Mouse (Mus musculus) layer of hippocampus, adult 2 months (tissue): ENCODE results near the gene Ubl5. TPM values are rescaled to one million over a fixed set of nuclear protein-coding genes. Genes with fewer than 3 reads are reported as not detected.
"Not testable (repeated sequence)": the region's sequence is repeated elsewhere in the genome, so short reads cannot be mapped to it uniquely, and the experiment has no call there.

Source experiments
- DNase-seq, 2 experiments: peaks; one replicate each; pipeline ENCODE4 v3.0.0; 2022; ENCODE audit warnings: low spot score in 2 of 2
- H3K27ac ChIP-seq: fragments of 200-600 bp; 2 replicates; pipeline ENCODE4 v1.8.1; 2022
- H3K4me3 ChIP-seq: fragments of 200-600 bp; 2 replicates; pipeline ENCODE4 v1.8.1; 2022; ENCODE audit warnings: mild to moderate bottlenecking
- CTCF ChIP-seq: fragments of 200-600 bp; conservative IDR thresholded peaks from 2 replicates; pipeline ENCODE4 v1.8.1; 2022; ENCODE audit warnings: antibody characterized with exemption, mild to moderate bottlenecking, moderate library complexity
- long read RNA-seq, 2 experiments: library from polyadenylated mRNA; stranded (forward); transcript quantifications; one replicate each; pipeline ENCODE4 v2.0.0; 2021; ENCODE audit warnings: borderline mapping rate in 2 of 2
- total RNA-seq, 2 experiments: library from RNA; stranded (reverse); gene quantifications; 2 replicates each; pipeline ENCODE4 v1.2.3; 2021

Gene Ubl5
- 100 to 1,000 TPM; 277 to 326 TPM for total RNA-seq
- long read RNA-seq, experiment 1, transcript Ubl5-201 (5 exons, 2,114 nt): major isoform, 120 of 143 reads
- long read RNA-seq, experiment 1, transcript Ubl5-211 (5 exons, 505 nt): minor isoform, 8 of 143 reads
- long read RNA-seq, experiment 1, partial matches to known transcripts: 4 of 143 reads
- long read RNA-seq, experiment 1, other reads (novel, unspliced or antisense): 5 of 143 reads
- long read RNA-seq, experiment 2, transcript Ubl5-201 (5 exons, 2,114 nt): major isoform, 123 of 136 reads
- long read RNA-seq, experiment 2, partial matches to known transcripts: 3 of 136 reads
- long read RNA-seq, experiment 2, other reads (novel, unspliced or antisense): 3 of 136 reads

DNA sequence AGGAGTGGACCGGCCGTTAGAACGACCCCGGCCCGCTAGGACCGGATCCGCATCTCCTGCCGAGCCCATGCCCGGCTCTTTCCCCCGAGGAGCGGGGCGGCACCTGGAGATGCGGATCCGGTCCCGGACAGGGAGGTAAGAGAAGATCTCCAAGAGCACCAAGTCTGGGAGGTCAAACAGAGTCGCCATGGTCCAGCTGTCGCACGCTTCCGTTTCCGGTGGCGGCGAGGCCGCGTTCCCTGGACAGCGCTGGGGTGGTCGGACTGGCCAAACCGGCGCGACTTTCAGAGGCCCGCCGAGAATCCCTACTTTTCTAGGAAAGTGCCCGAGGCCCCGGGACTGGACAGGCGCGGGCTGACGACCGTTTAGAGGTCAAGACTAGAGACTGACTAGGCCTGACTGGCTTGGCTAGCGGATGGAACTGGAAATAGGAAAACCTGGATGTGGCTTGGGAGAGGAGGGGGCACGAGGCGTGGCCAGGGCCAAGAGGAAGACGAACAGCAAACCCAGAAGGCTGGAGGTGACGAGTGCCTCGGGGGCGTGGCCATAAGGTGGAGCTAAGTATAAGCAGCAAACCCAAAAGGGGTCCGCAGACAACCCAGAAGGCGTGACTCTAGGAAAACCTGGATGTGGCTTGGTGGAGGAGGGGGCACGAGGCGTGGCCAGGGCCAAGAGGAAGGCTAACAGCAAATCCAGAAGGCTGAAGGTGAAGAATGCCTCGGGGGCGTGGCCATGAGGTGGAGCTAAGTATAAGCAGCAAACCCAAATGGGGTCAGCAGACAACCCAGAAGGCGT is at the start of gene Ubl5:
Ubl5 (plus strand) TSS at position 778 of the 795 bp plus-strand sequence.
- H3K27ac ChIP-seq: peak within 1 kb of the TSS; percentile 94; the same call in 1 of the 2 replicates

DNA sequence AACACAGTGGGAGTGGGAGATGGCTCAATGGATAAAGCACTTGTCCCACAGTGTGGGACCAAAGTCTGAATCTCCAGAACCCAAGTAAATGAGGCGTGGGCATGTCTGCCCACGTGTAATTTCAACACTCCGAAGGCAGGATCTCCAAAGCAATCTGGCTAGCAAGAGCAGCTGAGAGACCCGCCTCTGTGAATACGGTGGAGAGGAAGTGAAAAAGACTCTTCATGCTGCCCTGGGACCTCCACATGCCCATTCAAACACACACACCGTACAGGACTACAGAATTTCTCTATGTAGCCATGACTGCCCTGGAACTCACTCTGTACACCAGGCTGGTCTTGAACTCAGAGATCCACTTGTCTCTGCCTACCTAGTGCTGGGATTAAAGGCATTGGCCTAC is 41.4 kb upstream of the Ubl5 start:
- DNase-seq: no peak
- Histone ChIP-seq H3K27ac (no peak overlapping the region), H3K4me3 (no peak overlapping the region)
- no peak for TF ChIP-seq CTCF

More for the DNA sequence above, at the start of gene Ubl5:
- no peak for TF ChIP-seq CTCF
- peak within 1 kb of the TSS; percentile 94 for H3K4me3 ChIP-seq
- DNase-seq: no peak

DNA sequence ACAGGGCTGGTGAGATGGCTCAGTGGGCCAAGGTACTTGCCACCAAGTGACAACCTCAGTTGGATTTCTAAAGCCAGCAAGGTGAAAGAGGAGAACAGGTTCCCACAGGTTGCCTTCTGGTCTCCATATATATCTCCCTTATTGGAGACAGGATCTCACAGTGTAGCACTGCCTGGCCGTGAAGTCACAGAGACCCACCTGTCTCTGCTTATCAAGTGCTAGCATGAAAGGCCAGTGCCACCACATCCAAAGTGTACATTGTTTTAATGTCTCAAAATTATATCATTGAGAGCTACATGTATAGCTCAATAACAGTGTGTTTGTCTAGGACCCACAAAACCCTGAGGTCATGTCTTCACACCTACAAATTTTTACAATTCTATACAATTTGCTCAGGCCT is 36.4 kb upstream of the Ubl5 start:
- H3K27ac ChIP-seq: no peak overlapping the region
- H3K4me3 ChIP-seq: no peak overlapping the region
- TF ChIP-seq CTCF: no peak
- no peak for DNase-seq

DNA sequence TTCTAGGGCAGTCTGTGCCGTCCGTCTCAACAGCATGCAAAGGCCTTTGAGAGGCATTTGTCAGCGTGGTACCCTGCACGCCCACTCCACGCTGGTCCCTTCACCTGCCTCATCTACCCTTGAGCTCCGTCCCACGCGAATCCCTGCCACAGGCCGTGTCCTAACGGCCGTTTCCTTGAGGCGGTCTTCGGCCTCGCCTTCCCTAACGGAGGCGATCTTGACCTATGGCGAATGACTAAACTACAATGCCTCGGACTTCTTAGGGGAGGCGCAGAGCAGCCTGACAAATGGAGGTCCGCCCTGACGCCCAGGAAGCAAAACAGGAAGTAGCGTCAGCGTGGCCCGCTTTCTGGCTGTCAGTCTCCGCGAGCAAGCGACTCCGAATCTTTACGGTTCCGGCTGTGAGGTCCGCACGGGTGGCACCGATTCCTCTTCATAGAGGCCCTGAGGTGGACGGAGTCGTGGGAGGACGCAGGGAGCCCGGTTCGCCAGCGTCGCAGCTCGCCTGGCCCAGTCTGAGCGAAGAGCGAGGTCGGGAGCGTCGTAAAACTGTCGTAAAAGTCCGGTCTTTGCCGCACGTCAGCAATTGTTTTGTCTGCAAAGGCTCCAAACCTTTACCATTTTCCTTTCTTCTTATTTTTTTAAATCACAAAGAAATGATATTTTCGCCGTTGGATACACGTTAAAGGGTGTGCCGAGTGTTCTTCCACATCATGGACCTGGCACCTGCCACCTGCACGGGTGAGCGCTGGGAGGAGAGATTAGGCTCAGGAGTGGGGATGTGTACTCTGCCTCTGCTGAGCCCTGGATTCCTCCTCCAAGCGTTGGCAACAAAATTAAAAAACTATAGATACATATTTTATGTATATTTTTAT is 35.3 kb upstream of the Ubl5 start:
- no peak for TF ChIP-seq CTCF

DNA sequence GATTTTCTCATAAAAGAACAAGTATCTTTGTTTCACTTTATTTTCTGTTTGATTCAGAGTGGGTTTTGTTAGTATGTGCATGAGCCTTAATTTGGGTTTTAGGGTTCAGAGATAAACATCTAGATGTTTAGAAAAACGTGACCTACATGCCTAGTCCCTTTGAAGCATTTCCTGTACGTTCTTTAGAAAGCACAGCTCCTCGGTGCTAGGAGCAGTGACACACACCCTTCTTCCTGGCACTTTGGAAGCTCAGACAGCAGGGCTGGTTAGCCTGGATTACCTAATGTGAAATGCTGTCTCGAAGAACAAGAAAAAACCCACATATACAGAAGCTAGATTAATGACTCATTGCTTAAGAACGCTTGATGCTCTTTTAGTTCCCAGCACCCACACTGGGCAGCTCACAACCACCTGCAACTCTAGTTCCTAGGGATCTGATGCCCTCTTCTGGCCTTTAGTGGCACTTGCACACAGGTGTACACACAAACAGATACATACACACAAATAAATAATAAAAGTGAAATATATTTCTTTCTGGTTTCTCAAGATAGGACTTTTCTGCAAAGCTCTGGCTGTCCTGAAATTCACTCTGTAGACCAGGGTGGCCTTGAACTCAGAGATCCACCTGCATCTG is 32.7 kb upstream of the Ubl5 start:
- TF ChIP-seq CTCF: peak; percentile 31
- H3K27ac ChIP-seq: no peak overlapping the region
- H3K4me3 ChIP-seq: no peak overlapping the region
- DNase-seq: no peak

More for the DNA sequence above, 35.3 kb upstream of the Ubl5 start:
- peak; percentile 77 to 78 for DNase-seq
- H3K27ac ChIP-seq: peak overlapping the region; percentile 99
- peak overlapping the region; percentile 81 for H3K4me3 ChIP-seq

DNA sequence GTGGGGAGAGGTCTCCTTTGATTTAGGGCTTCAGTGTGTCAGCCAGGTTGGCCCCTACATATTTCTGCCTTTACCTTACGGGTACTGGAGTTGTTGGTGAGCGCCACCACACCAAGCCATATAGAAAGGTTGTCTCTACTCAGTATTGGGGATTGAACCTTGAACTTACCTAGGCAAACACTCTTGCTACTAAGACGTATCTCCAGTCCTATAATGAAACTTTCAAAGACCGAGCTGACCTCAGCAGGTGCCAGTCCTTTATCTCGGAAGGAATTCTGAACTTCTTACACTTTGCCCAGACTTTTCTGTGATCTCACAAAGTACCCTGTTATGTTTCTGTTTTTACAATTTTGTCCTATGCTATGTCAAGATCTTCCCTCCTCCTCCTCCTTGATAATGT is 30.7 kb upstream of the Ubl5 start:
- Histone ChIP-seq H3K4me3 (no peak overlapping the region), H3K27ac (no peak overlapping the region)
- TF ChIP-seq CTCF: no peak
- DNase-seq: no peak

DNA sequence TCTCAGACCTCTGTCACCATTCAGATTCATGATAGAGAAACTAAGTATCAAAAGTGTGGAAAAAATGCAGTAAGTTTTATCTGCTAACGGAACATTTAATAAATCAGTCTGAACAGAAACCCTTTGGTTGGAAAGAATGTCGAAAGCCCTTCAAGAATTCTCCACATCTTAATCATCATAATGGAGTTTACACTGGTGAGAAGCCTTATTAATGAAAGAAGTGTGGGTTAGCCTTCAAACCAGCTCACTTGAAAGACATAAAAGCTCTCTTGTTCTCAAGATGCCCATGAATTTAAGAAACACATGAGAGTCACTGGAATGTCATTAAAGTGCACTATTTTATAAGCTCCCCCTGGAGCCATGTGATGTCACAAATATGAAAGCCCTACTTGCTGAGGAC is 26.0 kb upstream of the Ubl5 start:
- H3K27ac ChIP-seq: no peak overlapping the region
- no peak for TF ChIP-seq CTCF
- peak in 1 of 2 experiments; percentile 1 for DNase-seq
- H3K4me3 ChIP-seq: no peak overlapping the region

DNA sequence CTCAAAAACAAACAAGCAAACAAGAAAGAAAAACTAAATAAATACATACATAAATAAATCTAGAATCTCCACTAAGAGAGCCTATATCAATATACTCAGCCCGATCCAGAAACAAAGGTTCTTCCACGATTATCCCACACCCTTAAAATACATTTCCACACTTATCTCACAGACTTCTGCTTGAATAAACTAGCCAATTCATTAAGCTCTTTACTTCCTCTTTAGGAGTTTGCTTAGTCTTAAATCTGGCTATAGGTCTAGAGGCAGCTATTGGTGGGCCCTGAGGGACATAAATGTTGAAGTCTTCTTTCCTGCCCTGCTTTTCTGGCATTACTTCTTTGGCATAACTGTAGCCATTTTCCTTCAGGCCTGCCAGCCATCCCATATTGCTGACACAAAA is 11.3 kb upstream of the Ubl5 start:
- no peak overlapping the region for H3K4me3 ChIP-seq
- TF ChIP-seq CTCF: no peak
- no peak overlapping the region for H3K27ac ChIP-seq
- no peak for DNase-seq

DNA sequence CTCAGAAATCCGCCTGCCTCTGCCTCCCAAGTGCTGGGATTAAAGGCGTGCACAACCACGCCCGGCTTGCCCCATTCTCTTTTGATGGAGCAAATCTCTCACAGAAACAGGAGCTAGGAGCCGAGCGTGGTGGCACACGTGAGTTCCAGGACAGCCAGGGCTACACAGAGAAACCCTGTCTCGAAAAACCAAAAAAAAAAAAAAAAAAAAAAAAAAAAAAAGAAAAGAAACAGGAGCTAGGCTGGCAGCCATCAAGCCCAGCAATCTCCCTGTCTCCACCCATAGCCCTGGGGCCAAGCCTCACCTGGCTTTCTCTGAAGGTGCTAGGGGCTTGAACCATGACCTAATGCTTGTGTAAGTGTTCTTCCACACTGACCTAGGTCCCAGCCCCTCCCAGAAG is 7.0 kb upstream of the Ubl5 start:
- DNase-seq, H3K27ac ChIP-seq, H3K4me3 ChIP-seq: not testable (repeated sequence)

DNA sequence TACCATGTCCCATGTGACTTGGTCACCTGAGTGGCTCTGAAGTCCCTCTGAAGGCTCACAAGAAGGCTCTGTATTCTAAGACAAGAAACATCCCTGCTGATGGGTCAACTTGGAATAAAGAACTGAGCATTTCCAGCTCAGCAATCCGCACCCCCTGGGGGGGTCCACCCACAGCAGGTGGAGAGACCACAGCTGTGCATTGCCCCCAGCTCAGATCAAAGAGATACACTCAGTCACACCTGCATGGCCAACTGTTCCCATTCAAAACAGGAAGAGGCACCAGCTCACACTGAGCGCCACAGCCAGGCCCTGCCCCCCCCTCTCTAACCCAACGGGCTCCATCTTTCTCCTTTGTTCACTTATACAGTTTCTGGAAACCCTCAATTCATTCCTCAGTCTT is 6.4 kb upstream of the Ubl5 start:
- Histone ChIP-seq H3K4me3 (no peak overlapping the region), H3K27ac (no peak overlapping the region)
- DNase-seq: no peak
- no peak for TF ChIP-seq CTCF

DNA sequence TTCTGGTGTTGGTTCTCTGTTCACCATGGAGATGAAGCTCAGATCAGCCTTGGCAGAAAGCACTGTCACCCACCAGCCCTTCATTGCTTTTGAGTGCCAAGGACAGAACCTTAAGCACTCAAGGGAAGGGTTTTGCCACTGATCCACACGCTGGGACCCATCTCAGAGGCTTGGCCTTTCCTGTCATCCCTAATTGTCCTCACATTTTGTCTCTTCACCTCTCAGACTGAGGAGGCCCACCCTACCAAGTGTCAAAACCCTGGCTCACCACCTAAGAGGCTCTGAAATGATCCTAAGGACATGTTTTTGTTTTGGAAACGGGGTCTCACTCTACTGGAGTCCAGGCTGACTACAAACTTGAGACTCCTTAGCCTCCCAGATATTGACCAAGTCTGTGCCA is 5.9 kb upstream of the Ubl5 start:
- Histone ChIP-seq H3K27ac (no peak overlapping the region), H3K4me3 (no peak overlapping the region)
- DNase-seq: peak in 1 of 2 experiments; percentile 5
- no peak for TF ChIP-seq CTCF

DNA sequence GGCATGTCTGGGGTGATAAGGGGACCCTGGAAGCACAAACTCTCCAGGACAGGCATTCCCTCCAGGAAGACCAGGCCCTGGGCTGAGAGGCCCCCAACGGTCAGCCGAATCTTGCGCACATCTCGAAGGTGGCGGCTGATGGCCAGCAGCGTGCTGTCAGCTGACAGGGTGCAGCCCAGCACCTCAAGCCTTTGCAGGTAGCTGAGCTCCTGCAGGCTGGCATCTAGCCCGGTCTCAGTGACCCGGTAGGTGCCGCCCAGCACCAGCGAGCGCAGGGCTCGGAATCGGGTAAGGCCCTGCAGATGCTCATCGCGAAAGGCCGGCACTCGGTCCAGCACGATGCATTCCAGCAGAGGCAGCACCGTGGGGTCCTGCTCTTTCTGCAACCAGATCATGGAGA is 4.1 kb upstream of the Ubl5 start:
- no peak for TF ChIP-seq CTCF
- no peak overlapping the region for H3K4me3 ChIP-seq
- DNase-seq: peak in 1 of 2 experiments; percentile 11
- H3K27ac ChIP-seq: no peak overlapping the region
